ENCODE assay signal across 8 mouse cellular contexts in genomic region chr12:95695834-95696521, GRCm38 (mm10). TPM values are rescaled to one million over a fixed set of nuclear protein-coding genes. Genes with fewer than 3 reads are reported as not detected.
A peak's percentile ranks its signal among the peaks of the same experiment; 100 is the strongest.
DNase-seq lines count a peak whose midpoint lies in the region; ATAC-seq and TF ChIP-seq lines count a peak whose summit lies in the region.

No protein-coding gene starts in this region.

- no peaks in the 10 kb centered on the region for H3K9me3 ChIP-seq in limb, embryonic 14.5 days (ENCODE audit: control insufficient read depth, low read length)

- H3K9ac ChIP-seq in limb, embryonic 14.5 days (ENCODE audit: low read depth, low read length, severe bottlenecking) = peak overlapping the region; percentile 93

- intact Hi-C loops in left cerebral cortex, postnatal 14 days (cut with DNase I) = loop anchor here (5.0 to 10.0 kb wide), 3 partner anchors 41 to 1519 kb away; no protein-coding TSS in a partner anchor

- DNase-seq in embryo, embryonic 11 days = peak; percentile 74
- DNase-seq in embryo, embryonic 9.5 days (ENCODE audit: extremely low spot score) = no peak
- no peak for DNase-seq in thymus, adult 2 months
- no peak for DNase-seq in thymus, postnatal 36 days
- DNase-seq in limb, embryonic 14.5 days (ENCODE audit: low spot score) = peak; percentile 50
- DNase-seq in left cerebral cortex, postnatal 14 days (ENCODE audit: low spot score in 2 of 2) = no peak
- no peak for DNase-seq in left cerebral cortex, adult 9 months (ENCODE audit: low spot score in 2 of 2)

- 6% methylated on average over 28 of the region's 28 CpGs for WGBS in thymus, adult 2 months
- WGBS in limb, embryonic 14.5 days = 1% methylated on average over 19 of the region's 28 CpGs
- 3% methylated on average over 28 of the region's 28 CpGs for WGBS in small intestine, adult 2 months

- peak overlapping the region; percentile 83 for H3K4me2 ChIP-seq in limb, embryonic 14.5 days (replicated peaks; ENCODE audit: low read depth, low read length, severe bottlenecking)

- no peak for ATAC-seq in limb, embryonic 14.5 days (ENCODE audit: low FRiP score, low read depth)

- H3K36me3 ChIP-seq in thymus, adult 2 months (ENCODE audit: control insufficient read depth, insufficient read depth, low read length) = no peaks in the 10 kb centered on the region
- peaks cover 4% of the 10 kb centered on the region; the same call in 1 of the 2 replicates for H3K36me3 ChIP-seq in limb, embryonic 14.5 days (ENCODE audit: control insufficient read depth, insufficient read depth, low read length)
- no peaks in the 10 kb centered on the region for H3K36me3 ChIP-seq in small intestine, adult 2 months (ENCODE audit: control insufficient read depth, insufficient read depth, low read length)

- H3K4me1 ChIP-seq in thymus, adult 2 months (replicated peaks; ENCODE audit: control insufficient read depth, insufficient read depth, low read length) = no peaks in the 10 kb centered on the region
- peaks cover 10% of the 10 kb centered on the region for H3K4me1 ChIP-seq in limb, embryonic 14.5 days (ENCODE audit: control insufficient read depth, insufficient read depth, low read length)
- H3K4me1 ChIP-seq in small intestine, adult 2 months (ENCODE audit: control insufficient read depth, insufficient read depth, insufficient read length, low read length) = no peaks in the 10 kb centered on the region; the same call in 1 of the 2 replicates

- no peaks in the 10 kb centered on the region; the same call in 1 of the 2 replicates for H3K27me3 ChIP-seq in thymus, adult 2 months (ENCODE audit: control insufficient read depth, insufficient read depth, low read length)
- H3K27me3 ChIP-seq in limb, embryonic 14.5 days (ENCODE audit: control insufficient read depth, insufficient read depth, low read length) = no peaks in the 10 kb centered on the region
- H3K27me3 ChIP-seq in small intestine, adult 2 months (ENCODE audit: control insufficient read depth, insufficient read depth, low read length) = 0 out of 2 replicates have a peak, but pooled peaks cover 14% of the 10 kb centered on the region

- no peak for TF ChIP-seq CTCF in thymus, adult 2 months (IDR thresholded peaks at IDR 0.05; ENCODE audit: borderline replicate concordance, control insufficient read depth, extremely low read depth, insufficient read depth, low read length, poor library complexity)
- no peak for TF ChIP-seq CTCF in small intestine, adult 2 months (IDR thresholded peaks at IDR 0.05; ENCODE audit: extremely low read depth, insufficient read length, insufficient replicate concordance, low read depth, low read length)

- TF ChIP-seq POLR2A in thymus, adult 2 months (IDR thresholded peaks at IDR 0.05; ENCODE audit: control insufficient read depth, extremely low read depth, insufficient read depth, low read length, poor library complexity) = no peak
- no peak for TF ChIP-seq POLR2A in limb, embryonic 14.5 days (IDR thresholded peaks at IDR 0.05; ENCODE audit: borderline replicate concordance, extremely low read depth, insufficient read depth, insufficient read length)
- no peak for TF ChIP-seq POLR2A in small intestine, adult 2 months (IDR thresholded peaks at IDR 0.05; ENCODE audit: low read depth, low read length)

- H3K4me3 ChIP-seq in thymus, adult 2 months (ENCODE audit: control insufficient read depth, insufficient read depth, low read length) = peak overlapping the region; percentile 2; the same call in 1 of the 2 replicates
- H3K4me3 ChIP-seq in limb, embryonic 14.5 days (replicated peaks; ENCODE audit: low read length) = peak overlapping the region; percentile 89
- peak overlapping the region; percentile 55 for H3K4me3 ChIP-seq in small intestine, adult 2 months (ENCODE audit: low read depth, low read length)

- H3K27ac ChIP-seq in thymus, adult 2 months (ENCODE audit: control insufficient read depth, insufficient read depth, low read length) = no peak overlapping the region
- H3K27ac ChIP-seq in limb, embryonic 14.5 days (replicated peaks; ENCODE audit: low read depth, low read length) = peak overlapping the region; percentile 94
- H3K27ac ChIP-seq in small intestine, adult 2 months (ENCODE audit: insufficient read depth, low read depth, low read length) = no peak overlapping the region

RNA-seq across cellular contexts. Expression of gene Flrt2, which starts 4.0 kb away (rescaled TPM):
- polyA plus RNA-seq in thymus, adult 2 months (2012; rRNA removed) = 1.1 TPM in 2 replicates
- 32.9 and 38.4 TPM in 2 replicates for polyA plus RNA-seq in limb, embryonic 14.5 days (2012; rRNA removed)
- 57.1 and 67.1 TPM in 2 replicates for polyA plus RNA-seq in limb, embryonic 14.5 days (2014; fragmentation: Nextera tagmentation; extraction: Ambion mirVana)
- 0.20 and 0.62 TPM in 2 replicates for polyA plus RNA-seq in small intestine, adult 2 months (2012; rRNA removed)
- total RNA-seq in left cerebral cortex, postnatal 14 days (2021) = 10 to 100 TPM; 66.4 to 70.3 TPM

Comparison
In these comparisons a context has a peak if more than half of its experiments do, and no peak if none do; other contexts are left out.
1. DNase-seq: peak in embryo, embryonic 11 days (single experiment) and limb, embryonic 14.5 days (single experiment); none in embryo, embryonic 9.5 days (single experiment), thymus, adult 2 months (single experiment), thymus, postnatal 36 days (0 of 2), left cerebral cortex, postnatal 14 days (0 of 2) and left cerebral cortex, adult 9 months (0 of 2).
2. H3K4me3 ChIP-seq: peak in every context shown above with its lines; median percentile 89 in limb, embryonic 14.5 days; 55 in small intestine, adult 2 months; 2 in thymus, adult 2 months.
3. RNA of gene Flrt2, which starts 4.0 kb away (polyA plus RNA-seq): 32.9 to 67.1 TPM in limb, embryonic 14.5 days; 1.1 TPM in thymus, adult 2 months and 0.20 to 0.62 TPM in small intestine, adult 2 months; every median in the first group is over 10 times any median in the second.